Mouse (Mus musculus): Measurements from ENCODE around the gene Tas2r138. TPM values are rescaled to one million over a fixed set of nuclear protein-coding genes. Genes with fewer than 3 reads are reported as not detected.

Tas2r138 gene
- total and polyA plus RNA-seq, 3 experiments = not detected

- no peaks in the 10 kb centered on the region for H3K9me3 ChIP-seq (replicated peaks; ENCODE audit: insufficient read depth, low read length)
- H3K4me1 ChIP-seq (ENCODE audit: control insufficient read depth in 1 of 2, insufficient read depth in 2 of 2, low read length in 2 of 2) = no peaks in the 10 kb centered on the region
- H3K9ac ChIP-seq (ENCODE audit: control insufficient read depth, low read depth, low read length, poor library complexity, severe bottlenecking) = no peak overlapping the region
- no peaks in the 10 kb centered on the region for H3K27me3 ChIP-seq (ENCODE audit: control insufficient read depth in 1 of 2, insufficient read depth in 2 of 2, low read length in 2 of 2)
- no peak overlapping the region for H3K27ac ChIP-seq (ENCODE audit: control insufficient read depth, low read depth, low read length)
- no peaks in the 10 kb centered on the region for H3K79me2 ChIP-seq (ENCODE audit: control insufficient read depth, insufficient read depth, low read length, poor library complexity)
- H3K36me3 ChIP-seq (ENCODE audit: control insufficient read depth in 1 of 2, insufficient read depth in 2 of 2, low read length in 2 of 2) = no peaks in the 10 kb centered on the region
- TF ChIP-seq ZC3H11A (IDR thresholded peaks at IDR 0.05; ENCODE audit: low read depth, low read length) (no peak), UBTF (IDR thresholded peaks at IDR 0.05; ENCODE audit: borderline replicate concordance, insufficient read depth, low read depth, low read length) (no peak), RAD21 (IDR thresholded peaks at IDR 0.05; ENCODE audit: low read depth, low read length) (no peak), BHLHE40 (IDR thresholded peaks at IDR 0.05; ENCODE audit: borderline replicate concordance, low read depth, low read length) (no peak), MYC (IDR thresholded peaks at IDR 0.05; ENCODE audit: low read depth, low read length) (no peak), NELFE (IDR thresholded peaks at IDR 0.05; ENCODE audit: low read depth, low read length) (no peak), ZMIZ1 (IDR thresholded peaks at IDR 0.05; ENCODE audit: low read depth, low read length) (no peak), USF2 (IDR thresholded peaks at IDR 0.05; ENCODE audit: borderline replicate concordance in 1 of 2, insufficient read depth in 1 of 2, low read depth in 1 of 2, low read length in 2 of 2) (no peak), MAZ (IDR thresholded peaks at IDR 0.05; ENCODE audit: low read depth, low read length) (no peak), ELF1 (IDR thresholded peaks at IDR 0.05; ENCODE audit: low read depth, low read length) (no peak)
- H3K4me3 ChIP-seq (ENCODE audit: control insufficient read depth in 1 of 2, insufficient read depth in 1 of 2, low read depth in 2 of 2, low read length in 2 of 2) = no peak overlapping the region
- DNase-seq (ENCODE audit: low read depth, low spot score) = no peak
These were observed 21.5 kb upstream of the Tas2r138 start for GRCm38 (mm10) chr6:40634640-40635071.

- Histone ChIP-seq H3K4me1 (ENCODE audit: control insufficient read depth in 1 of 2, insufficient read depth in 2 of 2, low read length in 2 of 2) (no peaks in the 10 kb centered on the region), H3K79me2 (ENCODE audit: control insufficient read depth, insufficient read depth, low read length, poor library complexity) (no peaks in the 10 kb centered on the region), H3K27ac (ENCODE audit: control insufficient read depth, low read depth, low read length) (no peak within 1 kb of the TSS), H3K9ac (ENCODE audit: control insufficient read depth, low read depth, low read length, poor library complexity, severe bottlenecking) (no peak within 1 kb of the TSS), H3K4me3 (ENCODE audit: control insufficient read depth in 1 of 2, insufficient read depth in 1 of 2, low read depth in 2 of 2, low read length in 2 of 2) (no peak within 1 kb of the TSS), H3K36me3 (ENCODE audit: control insufficient read depth in 1 of 2, insufficient read depth in 2 of 2, low read length in 2 of 2) (no peaks in the 10 kb centered on the region), H3K9me3 (replicated peaks; ENCODE audit: insufficient read depth, low read length) (no peaks in the 10 kb centered on the region), H3K27me3 (ENCODE audit: control insufficient read depth in 1 of 2, insufficient read depth in 2 of 2, low read length in 2 of 2) (peaks cover 0 to 2% of the 10 kb centered on the region in 2 experiments; a peak in 1 of 4 replicates)
- no peak for DNase-seq (ENCODE audit: low read depth, low spot score)
- no peak for TF ChIP-seq NRF1 (IDR thresholded peaks at IDR 0.05; ENCODE audit: insufficient read depth, low read depth, low read length, poor library complexity, severe bottlenecking)
- TF ChIP-seq GATA1 (IDR thresholded peaks at IDR 0.05; ENCODE audit: low read depth, low read length) = no peak
- TF ChIP-seq HCFC1 (IDR thresholded peaks at IDR 0.05; ENCODE audit: low read depth, low read length) = no peak
- no peak for TF ChIP-seq JUND (IDR thresholded peaks at IDR 0.05; ENCODE audit: low read depth, low read length)
- TF ChIP-seq E2F4 (IDR thresholded peaks at IDR 0.05; ENCODE audit: borderline replicate concordance, low read depth, low read length) = no peak
- no peak for TF ChIP-seq MYC (IDR thresholded peaks at IDR 0.05; ENCODE audit: low read depth, low read length)
- TF ChIP-seq POLR2AphosphoS2 (IDR thresholded peaks at IDR 0.05; ENCODE audit: low read length) = no peak
- TF ChIP-seq SIN3A (IDR thresholded peaks at IDR 0.05; ENCODE audit: low read length) = no peak
- TF ChIP-seq MAX (IDR thresholded peaks at IDR 0.05; ENCODE audit: low read length) = no peak
- TF ChIP-seq BHLHE40 (IDR thresholded peaks at IDR 0.05; ENCODE audit: borderline replicate concordance, low read depth, low read length) = no peak
- TF ChIP-seq TBP (IDR thresholded peaks at IDR 0.05; ENCODE audit: low read depth, low read length) = no peak
- no peak for TF ChIP-seq CHD1 (IDR thresholded peaks at IDR 0.05; ENCODE audit: low read depth, low read length)
- no peak for TF ChIP-seq ZMIZ1 (IDR thresholded peaks at IDR 0.05; ENCODE audit: low read depth, low read length)
- no peak for TF ChIP-seq TCF12 (IDR thresholded peaks at IDR 0.05; ENCODE audit: low read depth, low read length)
- TF ChIP-seq NELFE (IDR thresholded peaks at IDR 0.05; ENCODE audit: low read depth, low read length) = no peak
- no peak for TF ChIP-seq CTCF (IDR thresholded peaks at IDR 0.05 in 2 of 3, conservative IDR thresholded peaks at IDR 0.05 in 1 of 3; ENCODE audit: control insufficient read depth in 1 of 3, insufficient read depth in 1 of 3, low read depth in 2 of 3, low read length in 3 of 3, poor library complexity in 1 of 3, severe bottlenecking in 1 of 3)
- no peak for TF ChIP-seq MAFK (IDR thresholded peaks at IDR 0.05; ENCODE audit: borderline replicate concordance, low read depth, low read length)
These were observed 15.4 kb upstream of the Tas2r138 start, which contains the start of gene Mgam for GRCm38 (mm10) chr6:40628406-40629000. Gene Mgam, plus strand, starts transcription at chr6:40628831.

Measured in MEL (cell line).